Mouse (Mus musculus): Measurements from ENCODE around the gene Tlr13. TPM values are rescaled to one million over a fixed set of nuclear protein-coding genes. Genes with fewer than 3 reads are reported as not detected.
A peak's percentile ranks its signal among the peaks of the same experiment; 100 is the strongest.

Gene Tlr13
- total RNA-seq (2017): 152 to 248 TPM (median 234 TPM) in 3 replicates

- ATAC-seq (replicated peaks; ENCODE audit: insufficient number of reproducible peaks, low FRiP score, low TSS enrichment, poor library complexity, severe bottlenecking): peak; percentile 61
These were observed at the start of gene Tlr13 for GRCm38 (mm10) chrX:106142936-106143335. TSS of gene Tlr13 (plus strand) at chrX:106143204.

GRCm38 (mm10) chrX:106105464-106105863, 37.5 kb upstream of the Tlr13 start:
- no peak for ATAC-seq (replicated peaks; ENCODE audit: insufficient number of reproducible peaks, low FRiP score, low TSS enrichment, poor library complexity, severe bottlenecking)

GRCm38 (mm10) chrX:106113881-106114280, 29.1 kb upstream of the Tlr13 start:
- no peak for ATAC-seq (replicated peaks; ENCODE audit: insufficient number of reproducible peaks, low FRiP score, low TSS enrichment, poor library complexity, severe bottlenecking)

- ATAC-seq (replicated peaks; ENCODE audit: insufficient number of reproducible peaks, low FRiP score, low TSS enrichment, poor library complexity, severe bottlenecking): no peak
These were observed 28.3 kb upstream of the Tlr13 start for GRCm38 (mm10) chrX:106114674-106115073.

GRCm38 (mm10) chrX:106122823-106123222, 20.2 kb upstream of the Tlr13 start:
- no peak for ATAC-seq (replicated peaks; ENCODE audit: insufficient number of reproducible peaks, low FRiP score, low TSS enrichment, poor library complexity, severe bottlenecking)

GRCm38 (mm10) chrX:106128283-106128682, 14.7 kb upstream of the Tlr13 start:
- ATAC-seq (replicated peaks; ENCODE audit: insufficient number of reproducible peaks, low FRiP score, low TSS enrichment, poor library complexity, severe bottlenecking): no peak

GRCm38 (mm10) chrX:106129877-106130276, 13.1 kb upstream of the Tlr13 start:
- ATAC-seq (replicated peaks; ENCODE audit: insufficient number of reproducible peaks, low FRiP score, low TSS enrichment, poor library complexity, severe bottlenecking): peak; percentile 70

GRCm38 (mm10) chrX:106134916-106135315, 8.1 kb upstream of the Tlr13 start:
- peak; percentile 40 for ATAC-seq (replicated peaks; ENCODE audit: insufficient number of reproducible peaks, low FRiP score, low TSS enrichment, poor library complexity, severe bottlenecking)

GRCm38 (mm10) chrX:106135484-106135883, 7.5 kb upstream of the Tlr13 start:
- peak; percentile 37; the same call in 1 of the 2 replicates for ATAC-seq (replicated peaks; ENCODE audit: insufficient number of reproducible peaks, low FRiP score, low TSS enrichment, poor library complexity, severe bottlenecking)

GRCm38 (mm10) chrX:106135916-106136575, 7.0 kb upstream of the Tlr13 start:
- ATAC-seq (replicated peaks; ENCODE audit: insufficient number of reproducible peaks, low FRiP score, low TSS enrichment, poor library complexity, severe bottlenecking): peak; percentile 70

GRCm38 (mm10) chrX:106139309-106140070, 3.5 kb upstream of the Tlr13 start:
- ATAC-seq (replicated peaks; ENCODE audit: insufficient number of reproducible peaks, low FRiP score, low TSS enrichment, poor library complexity, severe bottlenecking): peak; percentile 20; the same call in 1 of the 2 replicates

- ATAC-seq (replicated peaks; ENCODE audit: insufficient number of reproducible peaks, low FRiP score, low TSS enrichment, poor library complexity, severe bottlenecking): peak; percentile 59
These were observed 5.2 kb downstream of the Tlr13 start for GRCm38 (mm10) chrX:106148185-106148584.

GRCm38 (mm10) chrX:106149460-106149859, 6.5 kb downstream of the Tlr13 start:
- peak; percentile 38 for ATAC-seq (replicated peaks; ENCODE audit: insufficient number of reproducible peaks, low FRiP score, low TSS enrichment, poor library complexity, severe bottlenecking)

GRCm38 (mm10) chrX:106154180-106154586, 11.2 kb downstream of the Tlr13 start:
- no peak for ATAC-seq (replicated peaks; ENCODE audit: insufficient number of reproducible peaks, low FRiP score, low TSS enrichment, poor library complexity, severe bottlenecking)

GRCm38 (mm10) chrX:106155892-106156291, 12.9 kb downstream of the Tlr13 start:
- ATAC-seq (replicated peaks; ENCODE audit: insufficient number of reproducible peaks, low FRiP score, low TSS enrichment, poor library complexity, severe bottlenecking): no peak

- ATAC-seq (replicated peaks; ENCODE audit: insufficient number of reproducible peaks, low FRiP score, low TSS enrichment, poor library complexity, severe bottlenecking): no peak; the same call in 1 of the 2 replicates
These were observed 21.0 kb downstream of the Tlr13 start for GRCm38 (mm10) chrX:106163995-106164394.

GRCm38 (mm10) chrX:106164555-106164954, 21.6 kb downstream of the Tlr13 start:
- no peak for ATAC-seq (replicated peaks; ENCODE audit: insufficient number of reproducible peaks, low FRiP score, low TSS enrichment, poor library complexity, severe bottlenecking)

- 0 out of 2 replicates have a peak, but pooled peaks have one; percentile 50 for ATAC-seq (replicated peaks; ENCODE audit: insufficient number of reproducible peaks, low FRiP score, low TSS enrichment, poor library complexity, severe bottlenecking)
These were observed 22.1 kb downstream of the Tlr13 start for GRCm38 (mm10) chrX:106165089-106165488.

GRCm38 (mm10) chrX:106171106-106171852, 28.3 kb downstream of the Tlr13 start:
- ATAC-seq (replicated peaks; ENCODE audit: insufficient number of reproducible peaks, low FRiP score, low TSS enrichment, poor library complexity, severe bottlenecking): peak; percentile 83

Measured in monocyte, adult 5-6 weeks (primary cell).